Mouse (Mus musculus) kidney, postnatal 25 days (tissue): ENCODE results near the gene Nap1l4.

Experiments
- DNase-seq, 2 experiments: peaks; one replicate each; pipeline ENCODE4 v3.0.0; 2021; ENCODE audit warnings: mixed read lengths in 2 of 2

Gene Nap1l4

GRCm38 (mm10) chr7:143514416-143514768, 34.5 kb downstream of the Nap1l4 start:
- no peak for DNase-seq

GRCm38 (mm10) chr7:143513763-143514415, 35.0 kb downstream of the Nap1l4 start:
- no peak for DNase-seq

GRCm38 (mm10) chr7:143511335-143511712, 37.6 kb downstream of the Nap1l4 start:
- DNase-seq, result no peak

GRCm38 (mm10) chr7:143510593-143511334, 38.1 kb downstream of the Nap1l4 start:
- peak; percentile 40 to 75 for DNase-seq

- DNase-seq, result peak; percentile 62 to 83
Observed at GRCm38 (mm10) chr7:143509566-143509965, 39.3 kb downstream of the Nap1l4 start.

GRCm38 (mm10) chr7:143506675-143507074, 42.2 kb downstream of the Nap1l4 start:
- peak; percentile 78 to 85 for DNase-seq

- no peak for DNase-seq
Observed at GRCm38 (mm10) chr7:143506271-143506670, 42.6 kb downstream of the Nap1l4 start.

- peak; percentile 90 to 94 for DNase-seq
Observed at GRCm38 (mm10) chr7:143505823-143506222, 43.1 kb downstream of the Nap1l4 start.

GRCm38 (mm10) chr7:143505411-143505810, 43.5 kb downstream of the Nap1l4 start:
- DNase-seq, result no peak

- DNase-seq, result no peak
Observed at GRCm38 (mm10) chr7:143503926-143504325, 45.0 kb downstream of the Nap1l4 start.

GRCm38 (mm10) chr7:143502418-143503200, 46.3 kb downstream of the Nap1l4 start, which contains the start of gene Phlda2:
Phlda2 (minus strand) TSS chr7:143503150.
- peak; percentile 75 to 78 for DNase-seq

GRCm38 (mm10) chr7:143501643-143502417, 47.1 kb downstream of the Nap1l4 start:
- DNase-seq, result peak; percentile 76 to 79

- DNase-seq, result peak; percentile 71 to 89
Observed at GRCm38 (mm10) chr7:143500912-143501311, 48.0 kb downstream of the Nap1l4 start.

GRCm38 (mm10) chr7:143498584-143498983, 50.3 kb downstream of the Nap1l4 start:
- DNase-seq, result peak; percentile 59 to 79

GRCm38 (mm10) chr7:143495104-143495961, 53.6 kb downstream of the Nap1l4 start:
- DNase-seq, result no peak

GRCm38 (mm10) chr7:143493616-143494126, 55.2 kb downstream of the Nap1l4 start:
- no peak for DNase-seq

- no peak for DNase-seq
Observed at GRCm38 (mm10) chr7:143489735-143490134, 59.2 kb downstream of the Nap1l4 start.

GRCm38 (mm10) chr7:143482541-143482940, 66.4 kb downstream of the Nap1l4 start:
- DNase-seq, result peak in 1 of 2 experiments; percentile 81

GRCm38 (mm10) chr7:143481806-143482387, 67.0 kb downstream of the Nap1l4 start:
- no peak for DNase-seq

GRCm38 (mm10) chr7:143480498-143480897, 68.4 kb downstream of the Nap1l4 start:
- peak; percentile 76 to 87 for DNase-seq

GRCm38 (mm10) chr7:143477800-143478199, 71.1 kb downstream of the Nap1l4 start:
- peak in 1 of 2 experiments; percentile 23 for DNase-seq
